Mouse (Mus musculus): ENCODE measurements around the gene Olfr150. TPM values are rescaled to one million over a fixed set of nuclear protein-coding genes. Genes with fewer than 3 reads are reported as not detected.

Olfr150 gene
- polyA plus RNA-seq (2015; fragmentation: Nextera tagmentation; extraction: Ambion mirVana) = not detected in 2 replicates

DNA sequence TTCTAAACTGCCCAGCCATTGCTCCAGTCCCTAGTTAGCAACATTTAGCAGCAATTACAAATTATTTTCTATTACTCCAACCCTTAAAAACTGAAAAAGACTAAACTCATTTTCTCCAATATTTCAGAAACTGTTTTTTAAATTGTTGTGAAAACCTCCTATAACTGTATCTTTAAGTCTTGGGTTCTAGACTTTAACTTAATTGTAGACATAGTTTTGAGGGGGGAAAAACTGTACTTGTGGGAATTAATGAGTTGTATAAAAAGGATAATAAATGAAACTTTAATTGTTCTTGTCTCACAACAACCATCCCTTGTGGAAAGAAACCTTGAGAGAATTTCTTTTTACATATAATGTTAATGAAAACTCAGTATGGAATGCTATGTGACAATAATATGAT, at the start of gene Olfr150:
Olfr150 (plus strand) TSS at position 301 of the 400 bp plus-strand sequence.

GRCm38 (mm10) chr9:39707017-39707416, 23.8 kb upstream of the Olfr150 start, which contains the start of gene Olfr149:
TSS of gene Olfr149 (minus strand) at chr9:39707117.

DNA sequence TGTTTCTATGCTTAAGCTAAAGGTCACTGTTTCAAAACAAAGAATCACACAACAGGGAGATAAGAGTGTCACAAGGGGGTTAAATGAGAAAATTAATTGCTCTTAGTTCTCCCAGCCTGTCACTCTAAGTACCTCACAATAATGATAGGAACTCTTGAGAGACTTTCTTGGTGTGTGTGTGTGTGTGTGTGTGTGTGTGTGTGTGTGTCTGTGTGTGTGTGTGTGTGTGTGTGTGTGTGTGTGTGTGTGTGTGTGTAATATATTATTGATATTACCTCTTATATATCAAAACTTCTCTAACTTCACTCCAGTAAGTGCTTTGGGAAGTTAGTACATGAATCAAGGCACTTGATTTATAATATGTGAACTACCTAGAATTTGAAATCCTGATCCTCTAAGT, 19.7 kb upstream of the Olfr150 start, which contains the start of gene Olfr965:
Olfr965 (plus strand) TSS at position 301 of the 400 bp plus-strand sequence.

GRCm38 (mm10) chr9:39745949-39746348, 15.2 kb downstream of the Olfr150 start, which contains the start of gene Olfr967:
TSS of gene Olfr967 (plus strand) at chr9:39746249.

DNA sequence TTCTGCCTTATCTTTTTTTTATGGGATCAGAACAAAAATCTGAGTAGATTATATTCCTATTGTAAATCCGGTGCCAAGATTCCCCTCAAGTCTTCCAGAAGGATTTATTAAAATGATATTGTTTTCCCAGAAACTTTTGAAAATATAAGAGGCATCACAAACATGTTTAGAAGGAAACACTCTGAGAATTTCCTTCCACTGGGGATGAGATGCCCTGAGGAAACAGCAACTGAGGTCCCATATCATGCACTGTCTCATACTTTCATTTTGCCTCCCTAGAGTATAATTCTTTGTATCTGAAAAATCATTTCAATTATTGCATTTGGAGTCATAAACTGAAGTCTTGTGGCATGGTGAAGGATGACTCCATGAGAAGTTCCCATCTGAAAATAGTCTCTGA, 52.4 kb downstream of the Olfr150 start, which contains the start of gene Olfr968:
Olfr968 (minus strand) TSS at position 101 of the 400 bp plus-strand sequence.

Other genes starting within 250 kb of the Olfr150 start
- not detected in 2 replicates for gene Olfr44, start 237.0 kb upstream of the Olfr150 start, polyA plus RNA-seq (2015; fragmentation: Nextera tagmentation; extraction: Ambion mirVana)
- not detected in 2 replicates for gene Olfr957, start 215.2 kb upstream of the Olfr150 start, polyA plus RNA-seq (2015; fragmentation: Nextera tagmentation; extraction: Ambion mirVana)
- gene Olfr958, start 176.9 kb upstream of the Olfr150 start, polyA plus RNA-seq (2015; fragmentation: Nextera tagmentation; extraction: Ambion mirVana) = not detected in 2 replicates
- not detected in 2 replicates for gene Olfr959, start 155.4 kb upstream of the Olfr150 start, polyA plus RNA-seq (2015; fragmentation: Nextera tagmentation; extraction: Ambion mirVana)
- gene AW551984, start 126.6 kb upstream of the Olfr150 start, polyA plus RNA-seq (2015; fragmentation: Nextera tagmentation; extraction: Ambion mirVana) = 16.3 and 17.9 TPM in 2 replicates
- not detected in 2 replicates for gene Olfr148, start 120.3 kb upstream of the Olfr150 start, polyA plus RNA-seq (2015; fragmentation: Nextera tagmentation; extraction: Ambion mirVana)
- gene Olfr960, start 109.6 kb upstream of the Olfr150 start, polyA plus RNA-seq (2015; fragmentation: Nextera tagmentation; extraction: Ambion mirVana) = not detected in 2 replicates
- not detected in 2 replicates for gene Olfr961, start 85.9 kb upstream of the Olfr150 start, polyA plus RNA-seq (2015; fragmentation: Nextera tagmentation; extraction: Ambion mirVana)
- not detected in 2 replicates for gene Olfr963, start 63.8 kb upstream of the Olfr150 start, polyA plus RNA-seq (2015; fragmentation: Nextera tagmentation; extraction: Ambion mirVana)
- gene Olfr149, start 23.9 kb upstream of the Olfr150 start, polyA plus RNA-seq (2015; fragmentation: Nextera tagmentation; extraction: Ambion mirVana) = not detected in 2 replicates
- not detected in 2 replicates for gene Olfr965, start 19.6 kb upstream of the Olfr150 start, polyA plus RNA-seq (2015; fragmentation: Nextera tagmentation; extraction: Ambion mirVana)
- not detected in 2 replicates for gene Olfr967, start 15.3 kb downstream of the Olfr150 start, polyA plus RNA-seq (2015; fragmentation: Nextera tagmentation; extraction: Ambion mirVana)
- gene Olfr968, start 52.3 kb downstream of the Olfr150 start, polyA plus RNA-seq (2015; fragmentation: Nextera tagmentation; extraction: Ambion mirVana) = not detected in 2 replicates
- not detected in 2 replicates for gene Olfr969, start 60.0 kb downstream of the Olfr150 start, polyA plus RNA-seq (2015; fragmentation: Nextera tagmentation; extraction: Ambion mirVana)
- not detected in 2 replicates for gene Olfr970, start 77.9 kb downstream of the Olfr150 start, polyA plus RNA-seq (2015; fragmentation: Nextera tagmentation; extraction: Ambion mirVana)
- not detected in 2 replicates for gene Olfr971, start 105.9 kb downstream of the Olfr150 start, polyA plus RNA-seq (2015; fragmentation: Nextera tagmentation; extraction: Ambion mirVana)
- gene Olfr972, start 135.4 kb downstream of the Olfr150 start, polyA plus RNA-seq (2015; fragmentation: Nextera tagmentation; extraction: Ambion mirVana) = not detected in 2 replicates
- not detected in 2 replicates for gene Olfr229, start 176.4 kb downstream of the Olfr150 start, polyA plus RNA-seq (2015; fragmentation: Nextera tagmentation; extraction: Ambion mirVana)
- not detected in 2 replicates for gene Olfr974, start 206.5 kb downstream of the Olfr150 start, polyA plus RNA-seq (2015; fragmentation: Nextera tagmentation; extraction: Ambion mirVana)
- gene Olfr975, start 221.1 kb downstream of the Olfr150 start, polyA plus RNA-seq (2015; fragmentation: Nextera tagmentation; extraction: Ambion mirVana) = not detected in 2 replicates
- gene Olfr976, start 230.2 kb downstream of the Olfr150 start, polyA plus RNA-seq (2015; fragmentation: Nextera tagmentation; extraction: Ambion mirVana) = not detected in 2 replicates